Mouse (Mus musculus): ENCODE data around the gene Syk.

- TF ChIP-seq CTCF (IDR thresholded peaks at IDR 0.05; ENCODE audit: borderline replicate concordance, control insufficient read depth, extremely low read depth, insufficient read depth, low read length, poor library complexity) (peak; percentile 21; the same call in 1 of the 2 replicates), POLR2A (IDR thresholded peaks at IDR 0.05; ENCODE audit: control insufficient read depth, extremely low read depth, insufficient read depth, low read length, poor library complexity) (no peak)
Measured at GRCm38 (mm10) chr13:52624038-52624437, 41.1 kb downstream of the Syk start.
